Mouse (Mus musculus) MEL (cell line): ENCODE results near the gene Prps1l3. TPM values are rescaled to one million over a fixed set of nuclear protein-coding genes. Genes with fewer than 3 reads are reported as not detected.

Experiments
- DNase-seq: peaks from one replicate; pipeline ENCODE4 v3.0.0; 2011; ENCODE audit warnings: low read depth, low spot score
- H3K27ac ChIP-seq: 2 replicates; pipeline ENCODE4 v1.5.1; 2012; ENCODE audit warnings: low read depth, mild to moderate bottlenecking, control low read depth, low read length, moderate library complexity; ENCODE audit not compliant: control insufficient read depth
- H3K27me3 ChIP-seq, 2 experiments: fragments of 150-350 bp in 1 of 2; sonication (generic) in 1 of 2; 2 replicates each; pipeline ENCODE4 v1.6.1; 2012; ENCODE audit warnings: low read length in 2 of 2, mild to moderate bottlenecking in 2 of 2, improper control_type of control experiment in 1 of 2, moderate library complexity in 1 of 2; ENCODE audit not compliant: insufficient read depth in 2 of 2, control insufficient read depth in 1 of 2
- H3K36me3 ChIP-seq, 2 experiments: 2 replicates each; pipeline ENCODE4 v1.6.1; 2012 to 2014; ENCODE audit warnings: low read length in 2 of 2, improper control_type of control experiment in 1 of 2, inconsistent platforms in 1 of 2, mild to moderate bottlenecking in 1 of 2; ENCODE audit not compliant: insufficient read depth in 2 of 2, control insufficient read depth in 1 of 2
- H3K4me1 ChIP-seq, 2 experiments: fragments of 150-350 bp in 1 of 2; sonication (generic) in 1 of 2; 2 replicates each; pipeline ENCODE4 v1.6.1; 2012; ENCODE audit warnings: low read length in 2 of 2, improper control_type of control experiment in 1 of 2, mild to moderate bottlenecking in 1 of 2; ENCODE audit not compliant: insufficient read depth in 2 of 2, control insufficient read depth in 1 of 2
- H3K4me3 ChIP-seq, 2 experiments: fragments of 150-350 bp in 1 of 2; sonication (generic) in 1 of 2; 2 replicates each; pipeline ENCODE4 v1.5.1; 2012; ENCODE audit warnings: low read depth in 2 of 2, low read length in 2 of 2, mild to moderate bottlenecking in 2 of 2, moderate library complexity in 2 of 2, control low read depth in 1 of 2, improper control_type of control experiment in 1 of 2; ENCODE audit not compliant: control insufficient read depth in 1 of 2, insufficient read depth in 1 of 2
- H3K79me2 ChIP-seq: 2 replicates; pipeline ENCODE4 v1.6.1; 2012; ENCODE audit warnings: mild to moderate bottlenecking, low read length, moderate library complexity; ENCODE audit not compliant: control insufficient read depth, poor library complexity, insufficient read depth
- H3K9ac ChIP-seq: 2 replicates; pipeline ENCODE4 v1.6.1; 2012; ENCODE audit warnings: low read depth, mild to moderate bottlenecking, control low read depth, low read length, moderate library complexity; ENCODE audit not compliant: control insufficient read depth, poor library complexity, severe bottlenecking
- H3K9me3 ChIP-seq: fragments of 150-350 bp; sonication (generic); replicated peaks from 2 replicates; pipeline ENCODE4 v1.6.1; 2012; ENCODE audit warnings: mild to moderate bottlenecking, low read length, improper control_type of control experiment, moderate library complexity; ENCODE audit not compliant: insufficient read depth
- BHLHE40 ChIP-seq: IDR thresholded peaks from 2 replicates; pipeline ENCODE4 v1.6.1; 2012; ENCODE audit warnings: low read depth, mild to moderate bottlenecking, inconsistent platforms, low read length, improper control_type of control experiment, borderline replicate concordance
- CHD1 ChIP-seq: IDR thresholded peaks from 2 replicates; pipeline ENCODE4 v1.6.1; 2012; ENCODE audit warnings: low read depth, mild to moderate bottlenecking, inconsistent platforms, low read length, improper control_type of control experiment
- CHD2 ChIP-seq: IDR thresholded peaks from 2 replicates; pipeline ENCODE4 v1.6.1; 2011; ENCODE audit warnings: low read length, improper control_type of control experiment
- CTCF ChIP-seq, 3 experiments: IDR thresholded peaks in 2 of 3; conservative IDR thresholded peaks in 1 of 3; 2 replicates each; pipeline ENCODE4 v1.5.1; 2011 to 2012; ENCODE audit warnings: low read length in 3 of 3, low read depth in 2 of 3, mild to moderate bottlenecking in 2 of 3, improper control_type of control experiment in 1 of 3, inconsistent platforms in 1 of 3, mixed read lengths in 1 of 3, moderate library complexity in 1 of 3; ENCODE audit not compliant: control insufficient read depth in 1 of 3, insufficient read depth in 1 of 3, poor library complexity in 1 of 3, severe bottlenecking in 1 of 3
- E2F4 ChIP-seq: IDR thresholded peaks from 2 replicates; pipeline ENCODE4 v1.6.1; 2011; ENCODE audit warnings: low read depth, low read length, improper control_type of control experiment, borderline replicate concordance
- EP300 ChIP-seq, 2 experiments: IDR thresholded peaks; 2 replicates each; pipeline ENCODE4 v1.6.1; 2011; ENCODE audit warnings: improper control_type of control experiment in 2 of 2, low read length in 2 of 2, low read depth in 1 of 2, mild to moderate bottlenecking in 1 of 2
- ETS1 ChIP-seq: IDR thresholded peaks from 2 replicates; pipeline ENCODE4 v1.6.1; 2012; ENCODE audit warnings: low read depth, mild to moderate bottlenecking, inconsistent platforms, low read length, improper control_type of control experiment, moderate library complexity
- GABPA ChIP-seq: IDR thresholded peaks from 2 replicates; pipeline ENCODE4 v1.6.1; 2012; ENCODE audit warnings: low read depth, mild to moderate bottlenecking, inconsistent platforms, low read length, improper control_type of control experiment, moderate library complexity
- GATA1 ChIP-seq: IDR thresholded peaks from 2 replicates; pipeline ENCODE4 v1.6.1; 2011; ENCODE audit warnings: low read depth, low read length, improper control_type of control experiment
- HCFC1 ChIP-seq: IDR thresholded peaks from 2 replicates; pipeline ENCODE4 v1.6.1; 2012; ENCODE audit warnings: low read depth, mild to moderate bottlenecking, inconsistent platforms, low read length, improper control_type of control experiment, moderate library complexity
- JUND ChIP-seq: IDR thresholded peaks from 2 replicates; pipeline ENCODE4 v1.6.1; 2011; ENCODE audit warnings: low read depth, mild to moderate bottlenecking, improper control_type of control experiment, low read length
- KAT2A ChIP-seq: conservative IDR thresholded peaks from 2 replicates; pipeline ENCODE4 v1.6.1; 2012; ENCODE audit warnings: low read depth, low read length, improper control_type of control experiment, inconsistent platforms
- MAFK ChIP-seq: IDR thresholded peaks from 2 replicates; pipeline ENCODE4 v1.6.1; 2011; ENCODE audit warnings: low read depth, mild to moderate bottlenecking, low read length, improper control_type of control experiment, borderline replicate concordance
- MAX ChIP-seq: IDR thresholded peaks from 2 replicates; pipeline ENCODE4 v1.6.1; 2011; ENCODE audit warnings: low read length, improper control_type of control experiment
- MAZ ChIP-seq: IDR thresholded peaks from 2 replicates; pipeline ENCODE4 v1.6.1; 2012; ENCODE audit warnings: low read depth, mild to moderate bottlenecking, inconsistent platforms, low read length, improper control_type of control experiment
- MEF2A ChIP-seq: IDR thresholded peaks from 2 replicates; pipeline ENCODE4 v1.6.1; 2014; ENCODE audit warnings: low read depth, mild to moderate bottlenecking, inconsistent platforms, low read length, improper control_type of control experiment; ENCODE audit not compliant: poor library complexity, insufficient replicate concordance, severe bottlenecking; ENCODE audit errors: extremely low read depth
- MXI1 ChIP-seq: IDR thresholded peaks from 2 replicates; pipeline ENCODE4 v1.6.1; 2011; ENCODE audit warnings: mild to moderate bottlenecking, low read depth, low read length, improper control_type of control experiment
- MYB ChIP-seq: IDR thresholded peaks from 2 replicates; pipeline ENCODE4 v1.6.1; 2011; ENCODE audit warnings: mild to moderate bottlenecking, low read depth, low read length, improper control_type of control experiment
- MYC ChIP-seq: IDR thresholded peaks from 2 replicates; pipeline ENCODE4 v1.6.1; 2011; ENCODE audit warnings: low read depth, mild to moderate bottlenecking, low read length, improper control_type of control experiment, moderate library complexity
- NELFE ChIP-seq: IDR thresholded peaks from 2 replicates; pipeline ENCODE4 v1.6.1; 2011; ENCODE audit warnings: low read depth, low read length, improper control_type of control experiment
- NRF1 ChIP-seq: IDR thresholded peaks from 2 replicates; pipeline ENCODE4 v1.6.1; 2014; ENCODE audit warnings: low read depth, mild to moderate bottlenecking, inconsistent platforms, low read length, improper control_type of control experiment, moderate library complexity; ENCODE audit not compliant: poor library complexity, insufficient read depth, severe bottlenecking
- POLR2A ChIP-seq, 2 experiments: IDR thresholded peaks; 2 replicates each; pipeline ENCODE4 v1.6.1; 2011 to 2012; ENCODE audit warnings: low read length in 2 of 2, mild to moderate bottlenecking in 2 of 2, control low read depth in 1 of 2, improper control_type of control experiment in 1 of 2, low read depth in 1 of 2, moderate library complexity in 1 of 2; ENCODE audit not compliant: control insufficient read depth in 1 of 2, insufficient read depth in 1 of 2, poor library complexity in 1 of 2
- POLR2AphosphoS2 ChIP-seq: IDR thresholded peaks from 2 replicates; pipeline ENCODE4 v1.6.1; 2011; ENCODE audit warnings: low read length, improper control_type of control experiment
- POLR2AphosphoS5 ChIP-seq: IDR thresholded peaks from 2 replicates; pipeline ENCODE4 v1.6.1; 2012; ENCODE audit warnings: low read depth, borderline replicate concordance, mild to moderate bottlenecking, inconsistent platforms, low read length, moderate library complexity, mixed read lengths
- RAD21 ChIP-seq: IDR thresholded peaks from 2 replicates; pipeline ENCODE4 v1.6.1; 2011; ENCODE audit warnings: mild to moderate bottlenecking, low read depth, low read length, improper control_type of control experiment
- RCOR1 ChIP-seq: IDR thresholded peaks from 2 replicates; pipeline ENCODE4 v1.6.1; 2012; ENCODE audit warnings: low read depth, mild to moderate bottlenecking, inconsistent platforms, low read length, improper control_type of control experiment
- SIN3A ChIP-seq: IDR thresholded peaks from 2 replicates; pipeline ENCODE4 v1.6.1; 2012; ENCODE audit warnings: low read length, improper control_type of control experiment, inconsistent platforms
- SMC3 ChIP-seq: IDR thresholded peaks from 2 replicates; pipeline ENCODE4 v1.6.1; 2011; ENCODE audit warnings: low read depth, low read length, improper control_type of control experiment
- TAL1 ChIP-seq: IDR thresholded peaks from 2 replicates; pipeline ENCODE4 v1.6.1; 2012; ENCODE audit warnings: mild to moderate bottlenecking, inconsistent platforms, low read length, moderate library complexity, mixed read lengths
- UBTF ChIP-seq: IDR thresholded peaks from 2 replicates; pipeline ENCODE4 v1.6.1; 2012; ENCODE audit warnings: low read depth, mild to moderate bottlenecking, inconsistent platforms, low read length, improper control_type of control experiment, moderate library complexity, borderline replicate concordance; ENCODE audit not compliant: insufficient read depth
- USF1 ChIP-seq: IDR thresholded peaks from 2 replicates; pipeline ENCODE4 v1.6.1; 2014; ENCODE audit warnings: low read depth, mild to moderate bottlenecking, inconsistent platforms, low read length, improper control_type of control experiment, moderate library complexity
- USF2 ChIP-seq, 2 experiments: IDR thresholded peaks; 2 replicates each; pipeline ENCODE4 v1.6.1; 2011 to 2012; ENCODE audit warnings: improper control_type of control experiment in 2 of 2, low read length in 2 of 2, borderline replicate concordance in 1 of 2, inconsistent platforms in 1 of 2, low read depth in 1 of 2, mild to moderate bottlenecking in 1 of 2; ENCODE audit not compliant: insufficient read depth in 1 of 2
- ZC3H11A ChIP-seq: IDR thresholded peaks from 2 replicates; pipeline ENCODE4 v1.6.1; 2012; ENCODE audit warnings: low read depth, mild to moderate bottlenecking, inconsistent platforms, low read length, improper control_type of control experiment
- ZKSCAN1 ChIP-seq: IDR thresholded peaks from 2 replicates; pipeline ENCODE4 v1.6.1; 2012; ENCODE audit warnings: low read depth, mild to moderate bottlenecking, inconsistent platforms, low read length, improper control_type of control experiment, moderate library complexity
- ZMIZ1 ChIP-seq: IDR thresholded peaks from 2 replicates; pipeline ENCODE4 v1.6.1; 2012; ENCODE audit warnings: low read depth, mild to moderate bottlenecking, inconsistent platforms, low read length, improper control_type of control experiment, moderate library complexity
- ZNF384 ChIP-seq: IDR thresholded peaks from 2 replicates; pipeline ENCODE4 v1.6.1; 2012; ENCODE audit warnings: low read depth, mild to moderate bottlenecking, inconsistent platforms, low read length, improper control_type of control experiment
- polyA plus RNA-seq, 2 experiments: library from polyadenylated mRNA; stranded (reverse) in 1 of 2; unstranded in 1 of 2; fragments of >175 nt in 1 of 2; fragments of >200 nt in 1 of 2; gene quantifications; 2 replicates each; pipeline versions ENCODE4 v1.2.1 to v1.2.4; 2012; ENCODE audit warnings: low replicate concordance in 2 of 2, low read depth in 1 of 2; ENCODE audit not compliant: insufficient read length in 2 of 2, insufficient read depth in 1 of 2, missing spikeins in 1 of 2
- total RNA-seq: library from RNA; depleted of rRNA; stranded (reverse); fragments of 300-350 nt; gene quantifications from 2 replicates; pipeline ENCODE4 v1.2.3, GENCODE M21; 2012; rRNA removed

Prps1l3 gene
- total RNA-seq (70.7 and 81.2 TPM in 2 replicates), polyA plus RNA-seq (10 to 100 TPM in 1 of 2 experiments, not detected in 1; 52.6 TPM)

DNA sequence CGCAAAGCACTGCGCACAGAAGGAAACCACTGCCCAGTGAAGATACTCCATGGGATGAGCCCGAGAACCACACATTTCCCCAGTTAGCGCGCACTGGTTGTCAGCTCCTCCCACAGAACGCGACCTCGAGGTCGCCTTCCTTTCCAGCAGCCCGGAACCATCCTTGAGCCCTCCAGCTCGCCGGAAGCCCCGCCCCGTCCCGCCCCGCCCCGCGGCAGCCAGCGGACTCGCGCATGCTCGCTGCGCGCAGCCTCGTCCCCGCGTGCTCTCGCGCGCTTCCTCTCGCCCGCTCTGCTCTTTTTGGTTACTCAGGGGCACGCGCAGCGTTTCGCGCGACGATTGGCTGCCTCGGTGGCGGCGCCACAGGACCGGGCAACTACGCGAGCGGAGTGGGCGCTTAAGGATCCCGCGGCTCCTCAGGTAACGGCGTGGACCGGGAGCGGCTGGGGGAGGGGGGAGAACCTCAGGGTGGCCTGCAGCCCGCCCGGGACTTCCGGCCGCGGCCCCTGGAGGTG is at the start of gene Prps1l3, which contains the start of gene Mipol1:
Prps1l3 (plus strand) TSS at position 221 of the 515 bp plus-strand sequence.
Mipol1 (plus strand) TSS at position 236 of the 515 bp plus-strand sequence.
- Histone ChIP-seq H3K27me3 (no peaks in the 10 kb centered on the region), H3K4me1 (peaks cover 9 to 18% of the 10 kb centered on the region in 2 experiments)
- TF ChIP-seq CHD1 (no peak), ZMIZ1 (peak; percentile 87), MAZ (peak; percentile 56; the same call in 1 of the 2 replicates), JUND (no peak), UBTF (no peak), TAL1 (no peak), ZKSCAN1 (no peak), MAFK (no peak), SIN3A (peak; percentile 59; the same call in 1 of the 2 replicates), KAT2A (no peak; the same call in 1 of the 2 replicates), SMC3 (no peak), RCOR1 (no peak), POLR2A (IDR thresholded peaks at IDR 0.05; ENCODE audit: control insufficient read depth in 1 of 2, insufficient read depth in 1 of 2, low read depth in 1 of 2, low read length in 2 of 2, poor library complexity in 1 of 2) (peak; percentile 85 to 92), ZNF384 (no peak), CHD2 (peak; percentile 48), ZC3H11A (no peak), USF2 (IDR thresholded peaks at IDR 0.05; ENCODE audit: borderline replicate concordance in 1 of 2, insufficient read depth in 1 of 2, low read depth in 1 of 2, low read length in 2 of 2) (no peak), BHLHE40 (no peak), GABPA (no peak), RAD21 (no peak), USF1 (peak; percentile 47; the same call in 1 of the 2 replicates), HCFC1 (peak; percentile 68; the same call in 1 of the 2 replicates), MYB (no peak), MYC (0 out of 2 replicates have a peak, but pooled peaks have one; percentile 60), NELFE (peak; percentile 90), POLR2AphosphoS5 (no peak; the same call in 1 of the 2 replicates), MEF2A (no peak), NRF1 (peak; percentile 92), POLR2AphosphoS2 (peak; percentile 91), MAX (peak; percentile 93), CTCF (IDR thresholded peaks at IDR 0.05 in 2 of 3, conservative IDR thresholded peaks at IDR 0.05 in 1 of 3; ENCODE audit: control insufficient read depth in 1 of 3, insufficient read depth in 1 of 3, low read depth in 2 of 3, low read length in 3 of 3, poor library complexity in 1 of 3, severe bottlenecking in 1 of 3) (no peak), GATA1 (no peak), E2F4 (no peak), MXI1 (peak; percentile 80), ETS1 (no peak), EP300 (IDR thresholded peaks at IDR 0.05; ENCODE audit: low read depth in 1 of 2, low read length in 2 of 2) (no peak)

More for the DNA sequence above, at the start of gene Prps1l3, which contains the start of gene Mipol1:
- Histone ChIP-seq H3K27ac (peak within 1 kb of the TSS; percentile 98), H3K9me3 (no peaks in the 10 kb centered on the region), H3K9ac (peak within 1 kb of the TSS; percentile 94), H3K36me3 (peaks cover 6 to 18% of the 10 kb centered on the region in 2 experiments), H3K79me2 (peaks cover 36% of the 10 kb centered on the region), H3K4me3 (peak within 1 kb of the TSS; percentile 95 to 98)
- peak; percentile 96 for DNase-seq
